Mouse (Mus musculus) stomach, embryonic 14.5 days (tissue): ENCODE results near the gene Entpd2. TPM values are rescaled to one million over a fixed set of nuclear protein-coding genes. Genes with fewer than 3 reads are reported as not detected.

Experiments
- ATAC-seq: fragments of 200-750 bp; cut with Nextera tagmentation; 2 replicates; pipeline ENCODE4 v1.8.0; 2017; ENCODE audit warnings: low read depth, moderate TSS enrichment; ENCODE audit not compliant: insufficient number of reproducible peaks, insufficient read depth, low FRiP score
- H3K27ac ChIP-seq: fragments of 300-500 bp; sonication (generic); 2 replicates; pipeline ENCODE4 v1.5.1; 2014; ENCODE audit warnings: mild to moderate bottlenecking, low read length, moderate library complexity, mixed read lengths
- H3K27me3 ChIP-seq: fragments of 300-500 bp; sonication (generic); 2 replicates; pipeline ENCODE4 v1.6.1; 2014; ENCODE audit warnings: low read length, control low read depth, mixed read lengths; ENCODE audit not compliant: control insufficient read depth, insufficient read depth
- H3K36me3 ChIP-seq: fragments of 300-500 bp; sonication (generic); 2 replicates; pipeline ENCODE4 v1.6.1; 2014; ENCODE audit warnings: mild to moderate bottlenecking, control low read depth, low read length, moderate library complexity, mixed read lengths; ENCODE audit not compliant: control insufficient read depth, insufficient read depth
- H3K4me1 ChIP-seq: fragments of 300-500 bp; sonication (generic); 2 replicates; pipeline ENCODE4 v1.6.1; 2014; ENCODE audit warnings: low read length, control low read depth, mixed read lengths; ENCODE audit not compliant: control insufficient read depth, insufficient read depth
- H3K4me2 ChIP-seq: fragments of 300-500 bp; sonication (generic); replicated peaks from 2 replicates; pipeline ENCODE4 v1.6.1; 2014; ENCODE audit warnings: low read depth, low read length, control low read depth
- H3K4me3 ChIP-seq: fragments of 300-500 bp; sonication (generic); 2 replicates; pipeline ENCODE4 v1.5.1; 2014; ENCODE audit warnings: low read depth, low read length, control low read depth
- H3K9ac ChIP-seq: fragments of 300-500 bp; sonication (generic); replicated peaks from 2 replicates; pipeline ENCODE4 v1.6.1; 2014; ENCODE audit warnings: low read depth, mild to moderate bottlenecking, control low read depth, low read length, moderate library complexity, mixed read lengths
- H3K9me3 ChIP-seq: fragments of 300-500 bp; sonication (generic); 2 replicates; pipeline ENCODE4 v1.6.1; 2016; ENCODE audit warnings: low read depth, low read length, control low read depth; ENCODE audit not compliant: control insufficient read depth
- WGBS: fragments of 180-500 bp; shearing (Covaris S2); extraction: QIAGEN DNeasy Blood & Tissue Kit; methylation state at CpG from one replicate; pipeline ENCODE4 v1.1.7; 2014; 5-methylcytosine and 5-hydroxymethylcytosine counted together
- polyA plus RNA-seq: library from polyadenylated mRNA; unstranded; fragments of >200 nt; fragmentation: Nextera tagmentation; extraction: Ambion mirVana; gene quantifications from 2 replicates; pipeline ENCODE4 v1.2.1, GENCODE M21; 2014

The Entpd2 gene
- polyA plus RNA-seq, 1 experiment from 2014 or later: 8.0 TPM

DNA sequence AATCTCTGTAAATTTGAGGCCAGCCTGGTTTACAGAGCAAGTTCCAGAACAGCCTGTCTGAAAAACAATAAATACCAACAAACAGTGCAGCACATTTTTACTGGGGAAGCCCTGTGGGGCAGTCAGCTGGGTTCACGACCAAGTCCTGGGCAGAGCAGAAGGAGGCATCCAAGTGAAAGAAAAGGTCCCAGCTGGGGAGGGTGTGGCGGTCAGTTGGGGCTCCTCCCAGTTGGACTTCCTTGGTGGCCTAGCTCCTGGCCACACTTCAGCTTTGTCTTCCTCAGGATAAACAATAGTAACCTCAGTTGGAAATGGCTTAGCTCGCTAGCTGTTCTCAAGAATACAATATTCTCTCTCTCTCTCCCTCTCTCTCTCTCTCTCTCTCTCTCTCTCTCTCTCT lies 21.8 kb downstream of the Entpd2 start:
- Histone ChIP-seq H3K4me2 (no peak overlapping the region), H3K9ac (no peak overlapping the region), H3K4me1 (no peaks in the 10 kb centered on the region), H3K27me3 (no peaks in the 10 kb centered on the region), H3K36me3 (no peaks in the 10 kb centered on the region), H3K27ac (no peak overlapping the region), H3K9me3 (no peaks in the 10 kb centered on the region), H3K4me3 (no peak overlapping the region)
- 15% methylated on average over 3 of the region's 3 CpGs for WGBS
- ATAC-seq: no peak

DNA sequence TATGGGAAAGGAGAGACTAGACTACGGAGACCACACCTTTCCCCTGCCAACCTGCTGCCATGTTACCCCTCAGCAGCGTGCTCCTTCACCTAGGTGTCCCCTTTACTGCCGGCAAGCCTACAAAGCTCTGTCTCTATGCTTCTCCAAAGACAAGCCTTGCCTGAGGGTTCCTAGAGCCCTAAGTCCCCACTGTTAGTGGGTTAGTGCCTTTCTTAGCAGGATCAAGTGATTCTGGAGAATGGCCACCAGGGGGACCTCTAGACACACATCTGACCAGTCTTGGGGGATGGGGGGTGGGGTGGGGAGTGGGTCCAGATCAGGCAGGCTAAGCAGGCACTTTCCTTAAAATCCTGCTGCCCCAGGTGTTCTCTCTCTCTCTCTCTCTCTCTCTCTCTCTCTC lies 26.2 kb downstream of the Entpd2 start:
- Histone ChIP-seq H3K4me3 (no peak overlapping the region), H3K36me3 (no peaks in the 10 kb centered on the region), H3K9me3 (no peaks in the 10 kb centered on the region), H3K27me3 (peaks cover 5% of the 10 kb centered on the region; the same call in 1 of the 2 replicates), H3K4me1 (no peaks in the 10 kb centered on the region), H3K27ac (no peak overlapping the region), H3K9ac (no peak overlapping the region), H3K4me2 (no peak overlapping the region)
- WGBS: 22% methylated on average over 3 of the region's 3 CpGs
- no peak for ATAC-seq

DNA sequence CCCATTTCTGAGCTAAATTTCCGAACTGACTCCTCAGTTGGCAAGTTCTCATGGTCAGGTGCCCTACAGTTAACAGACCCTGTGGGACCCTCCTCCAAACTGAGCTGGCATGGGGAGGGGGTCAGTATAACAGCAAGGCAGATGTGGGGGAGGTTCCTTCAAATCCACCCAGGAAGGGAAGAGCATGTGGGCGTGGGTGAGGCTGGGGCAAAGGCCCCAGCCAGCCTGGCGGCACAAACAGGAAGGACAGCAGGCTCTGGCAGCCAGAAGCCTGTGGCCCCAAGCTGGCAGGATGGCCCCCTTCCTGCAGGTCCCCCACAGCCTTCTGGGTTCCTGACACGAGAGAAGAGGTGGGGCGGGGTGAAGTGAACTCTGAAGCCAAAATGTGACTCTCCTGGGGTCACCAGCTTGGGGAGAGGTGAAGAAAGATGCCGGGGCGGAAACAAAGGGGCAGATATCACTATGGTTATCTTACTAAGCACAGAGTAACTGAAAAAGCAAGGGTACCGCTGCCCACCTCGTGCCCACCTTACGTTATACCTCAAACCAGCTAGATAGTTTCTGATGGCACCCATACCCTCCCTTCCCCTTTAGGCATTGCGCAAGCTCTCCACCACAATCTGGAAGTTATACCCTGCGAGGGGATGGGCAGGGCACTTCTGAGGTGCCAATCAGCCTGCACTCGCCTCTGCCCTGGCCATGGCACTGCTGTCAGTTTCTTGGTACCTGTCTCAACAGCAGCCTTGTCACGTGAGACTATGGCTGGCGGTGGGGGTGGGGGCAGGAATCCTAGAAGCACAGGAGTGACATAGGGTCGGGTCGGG lies 27.1 kb downstream of the Entpd2 start, which contains the start of gene Fut7:
Gene Fut7, plus strand, starts transcription at position 681 of the 824 bp plus-strand sequence.
- no peaks in the 10 kb centered on the region for H3K9me3 ChIP-seq
- no peak for ATAC-seq
- no peaks in the 10 kb centered on the region for H3K4me1 ChIP-seq
- WGBS: 64% methylated on average over 17 of the region's 17 CpGs
- H3K27ac ChIP-seq: no peak within 1 kb of the TSS
- peaks cover 5% of the 10 kb centered on the region; the same call in 1 of the 2 replicates for H3K27me3 ChIP-seq
- no peak within 1 kb of the TSS for H3K4me3 ChIP-seq
- H3K9ac ChIP-seq: no peak within 1 kb of the TSS
- H3K36me3 ChIP-seq: no peaks in the 10 kb centered on the region
- no peak within 1 kb of the TSS for H3K4me2 ChIP-seq

DNA sequence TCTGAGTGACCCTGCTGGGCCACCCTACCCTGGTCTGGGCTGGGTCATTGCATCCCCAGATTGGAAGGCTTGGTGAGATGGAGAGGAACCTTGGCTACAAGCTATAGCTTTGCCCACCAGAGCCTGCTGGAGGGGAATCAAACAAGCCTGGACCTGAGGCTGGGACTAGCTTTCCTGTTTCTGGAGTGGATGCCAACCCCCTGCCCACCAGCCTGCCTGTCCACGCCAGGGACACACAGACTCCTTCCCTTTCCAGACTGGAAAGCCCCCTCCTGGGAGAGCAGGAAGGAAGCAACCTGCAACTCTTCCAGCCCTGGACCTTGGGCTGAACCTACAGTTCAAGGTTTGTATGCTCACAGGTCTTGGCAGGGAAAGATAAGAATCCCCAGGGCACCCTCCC lies 28.0 kb downstream of the Entpd2 start:
- 64% methylated on average over 1 of the region's 1 CpGs for WGBS
- Histone ChIP-seq H3K4me1 (no peaks in the 10 kb centered on the region), H3K27me3 (peaks cover 5% of the 10 kb centered on the region; the same call in 1 of the 2 replicates), H3K36me3 (no peaks in the 10 kb centered on the region), H3K4me3 (no peak overlapping the region), H3K9ac (no peak overlapping the region), H3K27ac (no peak overlapping the region), H3K9me3 (no peaks in the 10 kb centered on the region), H3K4me2 (no peak overlapping the region)
- no peak for ATAC-seq

DNA sequence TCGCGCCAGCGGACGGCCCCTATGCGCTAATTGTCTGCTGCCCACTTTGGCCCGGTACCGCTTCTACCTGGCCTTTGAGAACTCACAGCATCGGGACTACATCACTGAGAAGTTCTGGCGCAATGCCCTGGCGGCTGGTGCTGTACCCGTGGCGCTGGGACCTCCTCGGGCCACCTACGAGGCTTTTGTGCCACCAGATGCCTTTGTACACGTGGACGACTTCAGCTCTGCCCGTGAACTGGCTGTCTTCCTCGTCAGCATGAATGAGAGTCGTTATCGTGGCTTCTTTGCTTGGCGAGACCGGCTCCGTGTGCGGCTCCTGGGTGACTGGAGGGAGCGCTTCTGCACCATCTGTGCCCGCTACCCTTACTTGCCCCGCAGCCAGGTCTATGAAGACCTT lies 29.8 kb downstream of the Entpd2 start:
- Histone ChIP-seq H3K27me3 (peaks cover 5% of the 10 kb centered on the region; the same call in 1 of the 2 replicates), H3K4me1 (no peaks in the 10 kb centered on the region), H3K9ac (no peak overlapping the region), H3K27ac (no peak overlapping the region), H3K36me3 (no peaks in the 10 kb centered on the region), H3K4me2 (no peak overlapping the region), H3K4me3 (no peak overlapping the region), H3K9me3 (no peaks in the 10 kb centered on the region)
- 48% methylated on average over 27 of the region's 27 CpGs for whole genome bisulfite sequencing
- no peak for ATAC-seq

DNA sequence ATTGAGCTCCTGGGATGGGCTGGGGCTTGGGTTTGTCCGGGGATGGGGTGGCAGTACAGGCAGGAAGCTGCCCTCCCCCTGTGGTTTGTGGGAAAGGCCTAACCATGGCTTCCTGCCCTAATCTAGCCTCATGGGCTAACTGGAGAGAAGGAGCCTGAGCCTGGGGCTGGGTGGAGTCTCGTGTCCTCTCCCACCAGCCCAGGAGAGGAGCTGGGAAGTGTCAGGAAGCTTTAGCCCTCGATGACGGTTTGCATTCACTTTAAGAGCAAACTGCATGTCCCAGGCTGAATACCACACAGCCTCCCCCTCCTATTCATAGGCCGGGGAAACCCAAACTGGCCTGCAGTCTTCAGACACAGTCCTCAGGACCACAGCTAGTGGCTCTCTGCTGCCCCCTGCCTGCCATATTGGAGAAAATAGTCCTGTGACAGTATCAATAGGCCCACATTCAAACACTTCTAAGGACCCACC lies 31.1 kb downstream of the Entpd2 start:
- H3K27me3 ChIP-seq: peaks cover 5% of the 10 kb centered on the region; the same call in 1 of the 2 replicates
- no peak for ATAC-seq
- no peaks in the 10 kb centered on the region for H3K9me3 ChIP-seq
- H3K9ac ChIP-seq: no peak overlapping the region
- H3K4me3 ChIP-seq: no peak overlapping the region
- no peaks in the 10 kb centered on the region for H3K4me1 ChIP-seq
- 28% methylated on average over 5 of the region's 5 CpGs for WGBS
- no peak overlapping the region for H3K27ac ChIP-seq
- no peaks in the 10 kb centered on the region for H3K36me3 ChIP-seq
- no peak overlapping the region for H3K4me2 ChIP-seq

DNA sequence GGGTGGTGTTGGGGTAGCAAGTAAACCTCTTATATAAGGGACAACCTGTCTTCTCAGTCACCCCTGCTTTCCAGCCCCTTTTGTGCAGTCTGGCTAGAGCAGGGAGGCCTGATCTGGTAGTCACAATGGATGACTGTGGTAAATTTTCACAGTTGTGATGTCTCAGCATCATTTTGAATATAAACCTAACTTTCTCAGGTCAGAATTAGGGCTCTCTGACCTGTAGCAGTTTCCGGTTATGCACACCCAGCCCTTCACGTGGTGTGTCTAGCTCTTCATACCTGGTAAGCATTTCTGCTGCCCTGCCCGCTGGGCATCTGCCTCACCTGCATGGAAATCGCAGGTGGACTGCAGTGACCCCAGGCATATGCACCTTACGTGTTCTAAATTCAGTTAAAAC lies 31.6 kb downstream of the Entpd2 start:
- H3K4me1 ChIP-seq: no peaks in the 10 kb centered on the region
- H3K36me3 ChIP-seq: no peaks in the 10 kb centered on the region
- H3K4me3 ChIP-seq: no peak overlapping the region
- WGBS: 89% methylated on average over 5 of the region's 5 CpGs
- no peak overlapping the region for H3K4me2 ChIP-seq
- H3K27ac ChIP-seq: no peak overlapping the region
- H3K9ac ChIP-seq: no peak overlapping the region
- peaks cover 5% of the 10 kb centered on the region; the same call in 1 of the 2 replicates for H3K27me3 ChIP-seq
- no peak for ATAC-seq
- no peaks in the 10 kb centered on the region for H3K9me3 ChIP-seq

DNA sequence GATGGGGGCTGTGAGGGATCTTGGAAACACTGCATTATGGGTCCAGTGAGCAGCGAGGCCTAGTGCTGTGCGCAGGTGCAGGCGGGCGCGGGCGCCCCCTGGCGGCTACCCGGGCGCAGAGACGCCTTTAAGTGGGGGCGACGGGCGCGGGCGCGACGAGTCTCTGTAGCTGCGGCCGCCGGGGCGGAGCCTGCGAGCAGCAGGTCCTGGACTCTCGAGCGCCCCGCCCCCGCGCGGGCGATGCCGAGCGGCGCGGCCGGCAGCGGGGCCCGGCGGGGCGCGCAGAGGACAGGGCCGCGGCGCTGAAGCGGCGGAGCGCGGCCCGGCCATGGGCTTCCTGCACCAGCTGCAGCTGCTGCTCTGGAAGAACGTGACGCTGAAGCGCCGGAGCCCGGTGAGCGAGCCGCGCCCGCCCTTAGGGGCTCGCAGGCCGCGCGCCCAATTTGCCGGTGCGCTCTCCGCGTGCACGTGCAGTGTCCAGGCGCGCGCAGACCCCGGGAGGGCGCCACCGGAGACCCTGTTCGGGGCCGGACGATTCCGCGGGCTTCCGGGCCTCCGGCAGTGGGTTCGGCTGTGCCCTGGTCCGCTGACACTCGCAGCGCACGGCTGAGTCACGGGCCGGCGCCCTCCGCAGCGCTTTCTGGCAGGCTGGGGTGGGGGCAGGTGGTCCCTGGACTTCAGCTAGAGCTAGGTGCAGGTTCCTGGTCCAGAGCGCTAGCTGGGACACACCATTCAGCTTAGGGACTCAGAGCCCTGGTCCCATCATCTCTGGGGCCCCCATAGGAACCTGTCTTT lies 33.0 kb downstream of the Entpd2 start, which contains the start of gene Abca2:
Gene Abca2, plus strand, starts transcription at position 262 of the 795 bp plus-strand sequence.
- no peaks in the 10 kb centered on the region for H3K9me3 ChIP-seq
- H3K27me3 ChIP-seq: peaks cover 5% of the 10 kb centered on the region; the same call in 1 of the 2 replicates
- no peaks in the 10 kb centered on the region for H3K4me1 ChIP-seq
- H3K36me3 ChIP-seq: no peaks in the 10 kb centered on the region
- H3K4me3 ChIP-seq: peak within 1 kb of the TSS; percentile 68
- H3K27ac ChIP-seq: no peak within 1 kb of the TSS
- WGBS: under 1% methylated on average over 80 of the region's 89 CpGs
- peak within 1 kb of the TSS; percentile 94 for H3K4me2 ChIP-seq
- H3K9ac ChIP-seq: peak within 1 kb of the TSS; percentile 60
- ATAC-seq: peak; percentile 89
